Mouse (Mus musculus) spleen, adult 12 weeks (tissue): Measurements from ENCODE around the gene Zfp260.
A peak's percentile ranks its signal among the peaks of the same experiment; 100 is the strongest.
"Not testable (repeated sequence)": the region's sequence is repeated elsewhere in the genome, so short reads cannot be mapped to it uniquely, and the experiment has no call there.

Source experiments
- DNase-seq: peaks from one replicate; pipeline ENCODE4 v3.0.0; 2022; ENCODE audit warnings: low spot score

Gene Zfp260

GRCm38 (mm10) chr7:30094646-30095429 lies at the start of gene Zfp260:
TSS of gene Zfp260 (plus strand) at chr7:30094777.
- peak; percentile 67 for DNase-seq

GRCm38 (mm10) chr7:30048126-30048525 lies 46.5 kb upstream of the Zfp260 start:
- no peak for DNase-seq

DNA sequence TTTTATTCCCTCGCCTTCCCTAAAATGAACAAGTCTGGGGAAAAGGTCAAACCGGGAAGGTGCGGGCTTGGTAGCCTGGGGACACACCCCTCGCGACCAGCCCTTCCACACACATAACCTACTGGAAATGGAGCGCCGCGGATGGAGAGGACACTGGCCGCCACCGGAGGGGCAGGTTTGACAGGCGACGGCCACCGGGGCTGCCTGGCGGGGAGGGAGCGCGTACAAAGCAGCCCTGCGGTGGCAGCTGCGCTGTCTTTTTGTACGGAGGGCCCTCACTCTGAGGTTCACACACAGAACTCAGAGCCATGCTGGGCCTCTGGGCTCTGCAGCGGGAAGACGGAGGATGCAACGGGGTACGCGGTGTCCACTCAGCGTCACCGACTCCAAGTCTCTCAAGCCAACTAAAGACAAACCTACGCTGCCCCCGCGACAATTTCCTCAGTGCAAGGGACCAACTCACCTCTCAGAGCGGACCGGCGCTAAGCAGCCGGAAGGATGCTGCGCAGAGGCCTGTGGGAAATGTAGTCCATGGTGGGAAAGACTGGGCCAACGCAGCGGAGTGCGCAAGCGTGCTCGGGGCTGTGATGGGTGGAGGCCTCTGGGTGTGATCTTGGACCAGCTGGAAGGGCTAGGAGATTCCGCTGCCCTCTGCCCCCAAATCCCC lies 43.6 kb upstream of the Zfp260 start, which contains the start of gene Zfp14:
Zfp14 (minus strand) TSS at position 499 of the 667 bp plus-strand sequence.
- DNase-seq: peak; percentile 75

DNA sequence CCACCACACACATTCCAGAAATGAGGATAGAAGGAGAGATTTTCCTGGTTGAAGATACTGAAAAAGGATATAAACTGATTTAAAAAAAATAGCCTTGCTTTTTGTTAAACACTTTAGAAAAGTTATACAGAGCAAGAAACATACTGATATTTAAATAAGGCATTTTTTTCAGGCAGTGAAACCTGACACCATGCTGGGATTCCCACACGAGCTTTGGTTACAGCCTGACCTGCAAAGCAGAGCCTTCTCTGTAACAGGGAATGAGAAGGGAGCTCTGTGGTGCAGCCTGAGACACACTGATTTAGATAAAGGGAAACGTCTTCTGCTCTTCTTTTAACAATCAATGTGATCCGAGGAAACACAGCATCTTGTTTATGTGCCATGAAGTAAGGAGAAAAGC lies 41.0 kb upstream of the Zfp260 start:
- no peak for DNase-seq

DNA sequence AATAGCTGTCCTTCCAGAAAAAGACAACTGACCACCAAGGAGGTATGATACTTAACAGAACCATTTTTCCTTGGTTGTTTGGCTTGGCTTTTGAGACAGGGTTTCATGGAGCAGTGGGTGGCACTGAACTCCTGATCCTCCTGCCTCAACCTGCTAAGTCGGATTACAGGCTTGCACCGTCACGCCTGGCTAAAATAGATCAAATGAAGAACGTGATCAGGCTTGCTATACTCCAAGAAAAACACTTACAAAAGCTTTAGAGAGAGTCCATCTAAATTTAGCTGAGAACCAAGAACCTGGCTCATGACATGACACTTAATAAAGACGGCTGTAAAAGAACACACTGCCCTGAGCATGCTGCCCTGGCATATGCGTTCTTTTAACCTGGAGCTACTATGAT lies 34.2 kb upstream of the Zfp260 start:
- no peak for DNase-seq

- peak; percentile 13 for DNase-seq
Measured at GRCm38 (mm10) chr7:30062478-30062877, 32.1 kb upstream of the Zfp260 start.

DNA sequence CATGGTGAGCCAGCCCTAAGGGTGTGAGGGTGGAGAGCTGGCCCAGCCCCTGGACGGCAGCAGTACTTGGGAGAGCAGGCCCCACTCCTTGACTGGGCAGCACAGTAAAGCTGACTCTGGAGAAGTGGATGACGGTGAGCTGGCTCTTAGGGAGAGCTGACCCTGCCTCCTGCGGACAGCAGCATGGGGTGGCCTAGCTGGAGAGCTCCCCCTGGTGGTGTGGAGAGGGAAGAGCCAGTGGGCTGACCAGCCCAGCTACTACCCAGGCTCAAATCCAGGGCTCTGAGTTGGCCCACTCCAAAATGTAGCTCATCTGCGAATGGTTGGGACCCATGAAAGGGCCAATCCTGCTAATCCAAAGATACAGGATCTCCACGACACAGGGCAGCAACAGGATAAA lies 30.0 kb upstream of the Zfp260 start:
- DNase-seq: no peak

DNA sequence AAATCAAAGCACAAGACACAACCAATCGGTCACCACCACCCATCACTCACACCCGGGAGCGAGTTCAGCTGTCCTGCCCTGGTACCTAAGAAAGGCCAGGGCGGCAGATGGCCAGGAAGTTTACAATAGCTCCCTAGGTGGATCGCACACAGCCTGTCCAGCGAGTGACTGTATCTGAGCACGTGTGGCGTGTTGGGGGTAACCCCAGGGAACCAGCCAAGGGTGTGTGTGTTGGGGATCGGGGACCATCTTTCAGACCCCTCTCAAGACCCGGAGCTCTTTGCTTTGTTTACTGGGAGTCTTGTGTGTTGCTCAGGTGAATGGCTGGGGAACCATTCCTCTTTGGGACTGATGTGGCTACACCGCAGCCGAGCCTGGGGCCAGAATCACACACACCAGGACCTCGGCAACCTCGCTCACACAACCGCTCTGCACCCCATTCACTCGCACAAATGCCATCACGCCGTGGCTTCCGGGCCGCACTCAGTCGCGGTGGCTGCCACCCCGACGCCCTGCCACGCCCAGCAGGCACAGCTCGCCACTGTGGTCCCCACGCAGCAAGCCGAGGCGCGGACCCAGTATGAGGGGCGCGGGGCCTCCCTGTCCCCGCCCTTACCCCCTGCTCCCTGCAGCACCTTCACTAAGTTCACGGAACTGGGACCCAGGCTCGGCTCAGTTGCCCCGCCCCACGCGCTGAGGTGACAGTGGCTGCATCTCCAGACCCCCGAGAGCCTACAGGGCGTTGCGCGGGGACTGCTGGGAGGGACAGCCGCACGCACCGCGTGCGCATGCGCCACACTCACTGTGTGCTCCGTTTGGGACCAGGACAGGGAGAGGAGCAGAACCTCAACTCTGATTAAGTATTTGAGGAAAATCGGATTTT lies 22.2 kb upstream of the Zfp260 start, which contains the start of gene Zfp82:
Zfp82 (minus strand) TSS at position 755 of the 883 bp plus-strand sequence.
- peak; percentile 67 for DNase-seq

DNA sequence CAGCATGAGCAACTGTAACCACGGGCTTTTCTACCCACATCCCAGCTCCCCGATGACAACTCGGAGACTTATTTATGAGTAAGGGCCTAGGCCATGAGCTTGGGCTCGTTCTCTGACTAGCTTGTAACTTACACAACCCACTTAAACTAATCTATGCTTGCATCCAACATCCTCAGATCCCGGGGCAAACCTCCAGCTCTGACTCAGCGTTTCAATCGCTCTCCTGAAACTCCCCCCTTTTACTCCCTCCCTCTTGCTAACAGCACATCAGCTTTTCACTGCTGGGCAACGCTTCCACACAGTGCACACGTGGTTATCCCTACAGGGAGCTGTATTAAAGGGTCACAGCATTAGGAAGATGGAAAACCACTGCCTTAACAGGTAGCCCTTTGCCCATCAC lies 8.1 kb upstream of the Zfp260 start:
- no peak for DNase-seq

DNA sequence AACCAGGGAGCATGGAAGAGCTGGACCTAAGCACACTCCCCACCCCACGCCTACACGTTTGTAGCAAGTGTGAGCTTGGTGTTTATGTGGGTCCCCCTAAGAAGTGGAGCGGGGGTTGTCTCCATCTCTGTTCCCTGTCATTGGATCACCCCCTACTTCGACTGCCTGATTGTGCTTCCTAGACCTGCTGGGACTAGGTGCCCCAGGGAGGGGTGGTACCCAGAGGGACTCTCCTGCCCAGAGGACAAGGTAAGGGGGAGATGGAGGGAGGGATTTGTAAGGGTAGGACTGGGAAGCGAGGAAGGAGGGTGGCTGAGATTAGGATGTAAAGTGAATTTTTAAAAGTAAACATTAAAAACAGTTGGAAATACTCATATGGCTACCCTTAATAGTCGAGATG lies 5.2 kb upstream of the Zfp260 start:
- DNase-seq: no peak

GRCm38 (mm10) chr7:30090092-30090969 lies 4.2 kb upstream of the Zfp260 start, which contains the start of the genes Gm26920 and Zfp566:
TSS of gene Gm26920 (minus strand) at chr7:30090410.
TSS of gene Zfp566 (minus strand) at chr7:30090527.
- DNase-seq: peak; percentile 87

DNA sequence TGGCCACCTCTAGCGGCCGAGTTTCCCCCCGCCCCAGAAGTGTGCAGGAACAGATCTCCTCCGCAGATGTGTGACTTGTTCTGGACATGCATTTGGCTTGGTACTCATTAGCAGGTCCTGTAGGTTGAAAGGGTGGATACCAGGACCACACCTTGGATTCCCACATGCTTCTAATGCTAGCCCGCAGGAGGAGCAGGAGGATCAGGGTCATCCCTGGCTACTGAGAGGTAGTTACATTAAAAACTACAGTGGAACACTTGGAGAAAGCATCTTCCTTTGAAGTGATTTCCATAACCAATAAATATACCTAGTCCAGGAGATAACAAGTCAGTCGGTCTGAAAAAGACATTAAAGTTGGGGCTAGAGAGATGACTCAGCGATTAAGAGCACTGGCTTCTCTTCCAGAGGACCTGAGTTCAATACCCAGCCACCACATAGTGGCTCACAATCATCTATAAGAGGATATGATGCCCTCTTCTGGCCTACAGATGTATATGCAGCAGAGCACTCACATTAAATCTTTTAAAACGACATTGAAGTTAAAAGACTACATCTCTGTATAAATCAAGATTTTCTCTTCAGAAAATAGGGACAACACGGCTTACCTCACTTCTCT lies 3.5 kb upstream of the Zfp260 start:
- DNase-seq: no peak

GRCm38 (mm10) chr7:30092666-30093065 lies 1.9 kb upstream of the Zfp260 start:
- no peak for DNase-seq

- no peak for DNase-seq
Measured at GRCm38 (mm10) chr7:30093918-30094415, 610 bp upstream of the Zfp260 start.

DNA sequence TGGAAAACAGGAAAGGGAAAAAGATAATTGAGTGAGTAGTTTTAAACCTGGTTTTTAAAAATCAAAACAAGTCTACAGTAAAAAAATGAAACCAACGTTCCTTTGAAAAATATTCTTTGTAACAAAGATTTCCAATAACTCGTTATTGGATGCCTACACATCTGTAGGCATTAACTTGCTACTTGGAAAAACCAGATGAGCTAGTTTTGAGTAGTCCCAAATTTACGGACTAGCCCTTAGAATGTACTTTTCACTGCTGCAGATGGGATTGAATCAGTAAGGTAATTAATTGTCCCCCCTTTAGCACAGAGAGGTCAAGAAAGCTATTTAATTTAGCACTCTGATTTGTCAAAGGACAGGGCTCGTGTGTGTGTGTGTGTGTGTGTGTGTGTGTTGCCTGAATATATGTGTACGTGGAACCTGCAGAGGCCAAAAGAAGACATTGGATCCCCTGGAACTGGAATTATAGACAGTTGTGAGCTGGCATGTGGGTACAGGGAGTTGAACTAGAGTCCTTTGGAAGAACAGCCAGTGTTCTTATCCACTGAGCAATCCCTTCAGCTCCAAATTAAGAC lies 1.1 kb downstream of the Zfp260 start:
- DNase-seq: no peak

GRCm38 (mm10) chr7:30099297-30099696 lies 4.7 kb downstream of the Zfp260 start:
- no peak for DNase-seq

DNA sequence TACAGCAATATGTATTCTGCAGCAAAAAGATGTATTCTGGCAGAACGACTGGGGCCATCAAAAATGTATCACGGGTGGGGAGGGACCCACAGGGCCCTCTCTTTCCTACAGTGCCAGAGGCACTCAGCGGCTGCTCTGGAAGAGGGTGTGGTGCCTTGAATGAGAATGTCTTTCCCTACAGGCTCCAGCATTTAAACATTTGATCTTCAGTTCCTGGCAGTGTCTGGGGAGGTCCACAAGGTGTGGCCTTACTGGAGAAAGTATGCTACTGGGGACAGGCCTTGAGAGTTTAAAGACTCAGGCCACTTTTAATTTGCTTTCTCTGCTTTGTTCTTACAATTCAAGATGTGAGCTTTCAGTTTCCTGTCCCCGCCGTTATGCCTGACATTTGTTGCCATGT lies 21.5 kb downstream of the Zfp260 start:
- no peak for DNase-seq

- DNase-seq: not testable (repeated sequence)
Measured at GRCm38 (mm10) chr7:30117935-30118334, 23.4 kb downstream of the Zfp260 start.

DNA sequence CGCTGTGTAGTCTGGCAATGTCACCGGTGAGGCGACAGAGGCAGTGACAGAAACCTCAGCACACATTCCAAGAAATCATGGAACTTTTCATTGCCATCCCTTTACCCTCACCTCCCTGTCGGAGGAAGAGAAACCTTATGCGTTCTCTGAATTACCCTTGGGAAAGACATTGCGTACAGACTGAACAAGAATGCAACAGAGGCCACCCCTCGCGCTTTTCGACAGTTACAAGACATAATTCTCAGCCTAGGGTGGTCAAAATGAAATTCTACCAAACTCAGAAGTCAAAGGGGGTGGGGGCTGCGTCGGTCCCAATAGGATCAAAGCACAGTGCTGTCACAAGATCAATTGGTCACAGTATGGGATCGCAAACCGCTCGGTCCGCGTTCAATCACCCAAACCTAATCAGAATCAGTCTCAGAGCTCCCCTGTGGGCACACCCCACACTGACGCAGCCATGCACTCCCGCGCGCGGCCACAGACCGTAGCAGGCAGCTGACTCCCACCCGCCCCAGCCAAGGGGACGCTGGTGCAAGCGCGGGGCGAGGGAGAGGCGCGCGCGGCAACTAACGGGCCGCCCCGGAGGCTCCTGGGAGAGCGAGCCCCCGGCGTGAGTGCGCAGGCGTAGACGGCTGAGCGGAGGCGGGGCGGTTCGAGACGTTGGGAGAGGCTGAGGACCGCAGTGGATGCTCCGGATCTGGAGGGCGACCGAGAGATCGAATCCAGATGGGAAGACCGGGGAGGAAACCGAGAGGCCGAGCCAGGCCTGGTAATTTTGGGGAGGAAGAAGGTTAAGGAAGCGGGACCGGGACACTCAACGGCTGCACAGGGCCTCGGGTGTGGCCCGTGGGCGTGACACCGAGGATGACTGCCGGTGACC lies 27.0 kb downstream of the Zfp260 start, which contains the start of gene Zfp382:
Zfp382 (plus strand) TSS at position 635 of the 880 bp plus-strand sequence.
- DNase-seq: peak; percentile 80
